Mouse (Mus musculus) spleen, adult 2 months (tissue): Measurements from ENCODE around the gene Hmga2.

Experiments
- CTCF ChIP-seq: fragments of 200-500 bp; IDR thresholded peaks from 2 replicates; pipeline ENCODE4 v1.5.1; 2011; ENCODE audit warnings: mild to moderate bottlenecking, inconsistent platforms; ENCODE audit not compliant: insufficient read depth, insufficient read length, insufficient replicate concordance; ENCODE audit errors: extremely low read depth
- POLR2A ChIP-seq: fragments of 200-500 bp; IDR thresholded peaks from 2 replicates; pipeline ENCODE4 v1.6.1; 2011; ENCODE audit warnings: low read depth, low read length, inconsistent platforms

DNA sequence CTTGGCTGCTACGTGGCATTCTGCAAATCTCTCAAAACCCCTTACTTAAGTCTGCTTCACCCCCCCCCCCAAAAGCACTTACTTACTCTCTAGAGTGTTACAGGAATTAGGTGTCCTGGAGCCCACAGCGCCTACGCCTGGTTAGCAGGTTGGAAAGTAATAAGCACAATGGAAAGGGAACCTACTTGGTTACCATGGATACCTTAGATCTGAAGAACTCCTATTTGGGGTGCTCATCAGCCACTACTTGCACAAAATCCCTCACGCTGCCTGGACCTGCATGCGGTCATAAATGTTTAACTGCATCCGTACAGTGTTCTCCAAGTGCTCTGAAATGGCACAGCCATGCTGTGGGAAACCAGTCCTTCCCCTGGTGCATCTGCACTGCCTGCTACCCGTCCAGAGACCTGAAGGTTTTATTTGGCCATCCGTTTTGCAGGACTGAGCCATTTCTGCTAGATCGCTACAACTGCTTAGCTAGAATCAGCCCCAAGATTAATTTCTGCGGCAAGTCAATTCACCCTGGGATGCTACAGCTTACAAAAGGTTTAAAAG lies 32.4 kb downstream of the Hmga2 start:
- TF ChIP-seq CTCF = no peak
- TF ChIP-seq POLR2A = no peak
